Mouse (Mus musculus) liver, embryonic 12.5 days (tissue): Measurements from ENCODE around the gene Nme1. TPM values are rescaled to one million over a fixed set of nuclear protein-coding genes. Genes with fewer than 3 reads are reported as not detected.
"Not testable (repeated sequence)": the region's sequence is repeated elsewhere in the genome, so short reads cannot be mapped to it uniquely, and the experiment has no call there.

Experiments used
- ATAC-seq: fragments of 200-750 bp; cut with Nextera tagmentation; 2 replicates; pipeline ENCODE4 v1.8.0; 2017; ENCODE audit warnings: moderate number of reproducible peaks, mild to moderate bottlenecking, moderate library complexity
- H3K27ac ChIP-seq: fragments of 300-500 bp; sonication (generic); 2 replicates; pipeline ENCODE4 v1.5.1; 2016; ENCODE audit warnings: mild to moderate bottlenecking
- H3K27me3 ChIP-seq: fragments of 300-500 bp; sonication (generic); replicated peaks from 2 replicates; pipeline ENCODE4 v1.6.1; 2016; ENCODE audit warnings: mild to moderate bottlenecking, moderate library complexity
- H3K36me3 ChIP-seq: fragments of 300-500 bp; sonication (generic); 2 replicates; pipeline ENCODE4 v1.6.1; 2016; ENCODE audit warnings: mild to moderate bottlenecking, moderate library complexity
- H3K4me1 ChIP-seq: fragments of 300-500 bp; sonication (generic); 2 replicates; pipeline ENCODE4 v1.6.1; 2016
- H3K4me2 ChIP-seq: fragments of 300-500 bp; sonication (generic); 2 replicates; pipeline ENCODE4 v1.6.1; 2016; ENCODE audit warnings: mild to moderate bottlenecking, moderate library complexity
- H3K4me3 ChIP-seq: fragments of 300-500 bp; sonication (generic); 2 replicates; pipeline ENCODE4 v1.5.1; 2016; ENCODE audit warnings: mild to moderate bottlenecking, moderate library complexity
- H3K9ac ChIP-seq: fragments of 300-500 bp; sonication (generic); 2 replicates; pipeline ENCODE4 v1.6.1; 2016; ENCODE audit warnings: mild to moderate bottlenecking, moderate library complexity
- H3K9me3 ChIP-seq: fragments of 300-500 bp; sonication (generic); replicated peaks from 2 replicates; pipeline ENCODE4 v1.6.1; 2016; ENCODE audit warnings: mild to moderate bottlenecking, moderate library complexity
- WGBS: fragments of 180-500 bp; shearing (Covaris S2); methylation state at CpG from one replicate; pipeline ENCODE4 v1.1.7; 2016; ENCODE audit not compliant: insufficient replicate concordance; 5-methylcytosine and 5-hydroxymethylcytosine counted together
- polyA plus RNA-seq: library from polyadenylated mRNA; unstranded; fragments of >200 nt; fragmentation: Nextera tagmentation; extraction: Ambion mirVana; gene quantifications from 2 replicates; pipeline ENCODE4 v1.2.1, GENCODE M21; 2016

The Nme1 gene
- polyA plus RNA-seq, 1 experiment from 2014 or later = 224 TPM

DNA sequence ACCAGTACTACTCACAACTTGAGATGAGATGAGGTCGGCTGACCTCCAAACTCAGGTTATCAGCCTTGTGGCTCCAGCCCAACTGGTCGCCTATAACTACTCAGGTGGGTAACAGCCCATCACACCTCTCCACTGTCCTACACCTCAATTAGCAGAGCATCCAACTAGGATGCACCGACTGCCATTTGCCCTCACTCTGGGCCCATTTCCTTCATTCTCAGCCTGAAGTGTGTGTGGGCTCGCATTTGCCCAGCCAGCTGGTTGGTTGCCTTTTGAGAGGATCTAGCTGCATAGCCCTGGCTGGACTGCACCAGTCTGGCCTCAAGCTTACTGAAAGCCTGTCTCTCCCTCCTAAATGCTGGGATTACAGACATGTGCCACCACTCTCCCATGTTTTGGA is 10.6 kb downstream of the Nme1 start:
- H3K9ac ChIP-seq = no peak overlapping the region
- H3K4me2 ChIP-seq = no peak overlapping the region
- WGBS = 72% methylated on average over 4 of the region's 4 CpGs
- H3K27me3 ChIP-seq = no peaks in the 10 kb centered on the region
- ATAC-seq = no peak
- peaks cover 38% of the 10 kb centered on the region for H3K4me1 ChIP-seq
- H3K9me3 ChIP-seq = no peaks in the 10 kb centered on the region
- peaks cover 68% of the 10 kb centered on the region for H3K36me3 ChIP-seq
- no peak overlapping the region for H3K27ac ChIP-seq
- no peak overlapping the region for H3K4me3 ChIP-seq

DNA sequence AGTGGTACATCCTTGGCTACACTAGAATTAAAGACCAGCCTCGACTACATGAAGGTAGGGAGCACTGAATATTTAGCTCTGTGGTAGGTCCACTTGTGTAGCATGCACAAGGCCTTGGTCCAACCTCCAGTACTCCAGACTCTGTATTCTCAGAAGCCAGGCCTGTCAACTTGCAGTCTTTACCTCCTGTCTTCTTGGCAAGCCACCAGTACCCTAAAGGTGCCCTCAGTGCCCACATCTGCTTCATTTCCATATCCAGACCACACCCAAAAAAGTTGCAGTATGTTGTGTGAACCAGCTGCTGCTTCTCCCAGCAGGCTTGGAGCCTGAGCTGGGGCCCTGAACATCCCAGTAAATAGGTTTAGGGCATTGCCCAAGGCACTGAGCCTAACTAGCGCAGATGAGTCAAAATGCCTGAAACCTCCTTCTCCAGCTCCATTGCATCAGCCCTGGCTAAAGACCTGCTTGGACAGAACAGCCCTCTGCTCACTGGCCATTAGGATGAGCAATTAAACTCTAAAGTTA is 11.2 kb downstream of the Nme1 start:
- Histone ChIP-seq H3K9ac (no peak overlapping the region), H3K9me3 (no peaks in the 10 kb centered on the region), H3K36me3 (peaks cover 68% of the 10 kb centered on the region), H3K4me3 (no peak overlapping the region), H3K27me3 (no peaks in the 10 kb centered on the region), H3K4me2 (no peak overlapping the region), H3K27ac (no peak overlapping the region), H3K4me1 (peaks cover 43% of the 10 kb centered on the region)
- 70% methylated on average over 2 of the region's 2 CpGs for WGBS
- no peak for ATAC-seq

DNA sequence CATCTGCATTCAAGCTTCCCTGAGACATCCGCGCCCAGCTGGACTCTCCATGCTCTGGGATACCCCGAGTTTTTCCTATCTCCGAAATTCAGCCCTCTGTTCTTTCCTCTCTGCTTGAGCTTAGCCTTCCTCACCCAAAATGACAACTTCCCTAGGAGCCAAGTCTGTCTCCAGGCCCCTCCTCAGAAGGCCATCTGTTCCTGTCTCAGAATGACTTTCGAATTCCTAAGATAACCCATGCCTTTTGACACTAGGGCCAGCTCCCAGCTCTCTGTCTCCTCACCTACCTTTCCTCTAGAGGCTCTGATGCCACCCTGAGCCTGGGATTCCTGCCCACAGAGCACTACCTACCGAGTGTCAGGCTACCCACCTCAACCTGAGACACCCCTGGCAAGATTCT is 12.2 kb downstream of the Nme1 start, which contains the start of gene Nme2:
TSS of gene Nme2 (minus strand) at position 101 of the 400 bp plus-strand sequence.
- peak; percentile 3; the same call in 1 of the 2 replicates for ATAC-seq
- H3K27me3 ChIP-seq = no peaks in the 10 kb centered on the region
- H3K9ac ChIP-seq = peak within 1 kb of the TSS; percentile 67
- peak within 1 kb of the TSS; percentile 66 for H3K4me3 ChIP-seq
- peak within 1 kb of the TSS; percentile 78 for H3K27ac ChIP-seq
- H3K36me3 ChIP-seq = peaks cover 67% of the 10 kb centered on the region
- H3K4me1 ChIP-seq = peaks cover 43% of the 10 kb centered on the region
- H3K4me2 ChIP-seq = peak within 1 kb of the TSS; percentile 85
- H3K9me3 ChIP-seq = no peaks in the 10 kb centered on the region
- WGBS = 1% methylated on average over 6 of the region's 6 CpGs

DNA sequence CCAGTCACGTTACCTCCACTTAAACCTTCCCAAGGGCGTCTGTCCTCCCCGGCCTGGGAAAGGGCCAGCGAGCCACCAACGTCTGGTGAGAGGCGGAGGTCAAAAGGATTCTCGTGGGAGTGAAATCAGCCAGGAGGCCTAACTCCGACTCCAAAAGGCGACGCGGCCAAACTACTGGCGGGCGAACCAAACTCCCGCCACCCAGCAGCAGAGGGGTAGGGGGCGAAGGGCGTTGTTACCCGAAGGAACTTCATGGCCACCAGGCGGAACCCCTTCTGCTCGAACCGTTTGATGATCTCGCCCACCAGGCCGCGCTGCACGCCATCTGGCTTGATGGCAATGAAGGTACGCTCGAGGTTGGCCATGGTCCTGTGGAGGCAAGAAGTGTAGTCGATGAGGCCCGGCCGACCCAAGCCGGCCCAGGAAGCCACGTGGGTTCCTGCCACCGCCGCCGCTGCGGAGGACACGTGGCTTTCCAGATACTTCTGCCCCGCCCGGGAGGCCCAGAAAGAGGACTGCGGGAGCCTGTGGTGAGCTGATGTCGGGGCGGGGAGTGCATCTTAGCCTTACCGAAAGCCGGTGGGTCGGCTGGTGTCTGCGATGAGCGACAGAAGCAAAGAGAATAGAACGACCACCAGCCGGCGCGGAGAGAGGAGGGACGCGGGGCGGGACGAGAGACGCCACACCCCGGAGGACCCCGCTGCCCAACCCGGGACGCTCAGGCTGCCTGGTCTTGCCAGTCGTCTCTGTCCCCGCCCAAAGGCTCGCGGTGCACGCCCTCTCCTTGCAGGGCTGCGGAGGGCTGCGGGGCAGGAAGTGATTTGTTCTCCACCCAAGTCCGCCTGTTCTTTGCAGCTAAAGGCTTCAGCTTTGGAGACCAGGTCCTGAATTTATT is 12.8 kb downstream of the Nme1 start:
- Histone ChIP-seq H3K9me3 (no peaks in the 10 kb centered on the region), H3K9ac (peak overlapping the region; percentile 67), H3K4me3 (peak overlapping the region; percentile 66), H3K36me3 (peaks cover 67% of the 10 kb centered on the region), H3K4me2 (peak overlapping the region; percentile 85), H3K27me3 (no peaks in the 10 kb centered on the region), H3K4me1 (peaks cover 43% of the 10 kb centered on the region), H3K27ac (peak overlapping the region; percentile 78)
- 1% methylated on average over 65 of the region's 67 CpGs for WGBS
- ATAC-seq = peak; percentile 94

DNA sequence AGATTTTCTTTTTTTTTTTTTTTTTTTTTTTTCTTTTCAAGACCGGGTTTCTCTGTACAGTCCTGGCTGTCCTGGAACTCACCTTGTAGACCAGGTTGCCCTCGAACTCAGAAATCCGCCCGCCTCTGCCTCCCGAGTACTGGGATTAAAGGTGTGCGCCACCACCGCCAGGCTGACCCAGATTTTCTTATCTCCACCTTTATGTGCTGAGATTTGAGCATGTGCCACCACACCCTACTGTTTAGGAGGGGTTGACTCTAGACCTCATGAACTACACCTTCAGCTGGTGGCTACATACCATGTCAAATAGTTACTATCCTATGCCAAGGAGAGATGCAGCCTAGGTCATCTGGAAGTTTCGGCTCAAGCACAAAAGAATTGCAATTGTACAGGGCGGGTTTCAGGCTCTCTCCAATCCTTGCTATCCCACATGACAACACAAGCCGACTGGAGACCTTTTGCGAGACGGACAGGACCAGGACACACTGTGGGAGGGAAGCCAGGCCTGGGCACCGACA is 13.5 kb downstream of the Nme1 start:
- ATAC-seq = no peak

DNA sequence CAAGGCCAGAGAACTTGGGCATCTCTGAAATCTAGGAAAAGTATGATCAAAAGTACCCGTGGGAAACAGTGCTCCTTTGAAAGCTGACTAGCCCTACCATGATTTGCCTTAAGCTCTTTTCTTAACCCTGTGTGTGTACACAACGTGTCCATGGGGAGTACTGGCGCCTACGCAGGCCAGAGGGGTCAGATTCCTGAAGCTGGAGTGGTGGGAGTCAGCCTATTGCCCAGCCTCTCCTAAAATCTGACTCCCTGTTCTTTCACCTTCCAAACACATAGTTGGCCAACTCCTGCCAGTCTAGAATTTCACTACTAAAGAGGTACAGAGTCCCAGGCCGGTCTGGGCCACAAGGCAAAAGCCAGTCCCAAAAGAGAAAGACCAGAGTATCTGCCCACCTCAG is 15.9 kb downstream of the Nme1 start:
- H3K27me3 ChIP-seq = no peaks in the 10 kb centered on the region
- H3K27ac ChIP-seq = no peak overlapping the region
- H3K4me1 ChIP-seq = peaks cover 43% of the 10 kb centered on the region
- no peak for ATAC-seq
- no peak overlapping the region for H3K4me2 ChIP-seq
- no peaks in the 10 kb centered on the region for H3K9me3 ChIP-seq
- peaks cover 63% of the 10 kb centered on the region for H3K36me3 ChIP-seq
- H3K4me3 ChIP-seq = no peak overlapping the region
- no peak overlapping the region for H3K9ac ChIP-seq
- 74% methylated on average over 5 of the region's 5 CpGs for WGBS

More for the DNA sequence above, 13.5 kb downstream of the Nme1 start:
- Histone ChIP-seq H3K9me3 (no peaks in the 10 kb centered on the region), H3K36me3 (peaks cover 67% of the 10 kb centered on the region), H3K4me3 (peak overlapping the region; percentile 66), H3K9ac (peak overlapping the region; percentile 67), H3K4me1 (peaks cover 43% of the 10 kb centered on the region), H3K27ac (peak overlapping the region; percentile 78), H3K4me2 (peak overlapping the region; percentile 85), H3K27me3 (no peaks in the 10 kb centered on the region)
- 21% methylated on average over 13 of the region's 13 CpGs for WGBS

DNA sequence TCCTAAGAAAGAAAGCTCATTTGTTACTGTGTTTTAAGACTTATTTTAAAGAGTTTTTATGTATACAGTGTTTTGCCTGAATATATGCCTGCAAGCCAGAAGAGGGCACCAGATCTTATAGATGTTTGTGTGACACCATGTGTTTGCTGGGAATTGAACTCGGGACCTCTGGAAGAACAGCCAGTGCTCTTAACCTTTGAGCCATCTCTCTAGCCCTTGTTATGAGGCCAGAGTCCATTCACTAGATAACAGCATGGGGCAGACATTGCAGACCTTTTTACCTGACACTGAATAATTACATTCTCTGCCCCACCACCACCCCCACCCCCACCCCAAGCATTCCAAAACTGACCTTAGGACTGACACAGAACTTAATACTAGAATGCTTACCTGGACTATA is 18.3 kb downstream of the Nme1 start:
- whole genome bisulfite sequencing = 76% methylated on average over 1 of the region's 1 CpGs
- no peak for ATAC-seq
- peaks cover 59% of the 10 kb centered on the region for H3K36me3 ChIP-seq
- peaks cover 21% of the 10 kb centered on the region for H3K4me1 ChIP-seq
- no peaks in the 10 kb centered on the region for H3K9me3 ChIP-seq
- no peak overlapping the region for H3K4me3 ChIP-seq
- no peak overlapping the region for H3K9ac ChIP-seq
- H3K4me2 ChIP-seq = no peak overlapping the region
- no peaks in the 10 kb centered on the region for H3K27me3 ChIP-seq
- no peak overlapping the region for H3K27ac ChIP-seq

DNA sequence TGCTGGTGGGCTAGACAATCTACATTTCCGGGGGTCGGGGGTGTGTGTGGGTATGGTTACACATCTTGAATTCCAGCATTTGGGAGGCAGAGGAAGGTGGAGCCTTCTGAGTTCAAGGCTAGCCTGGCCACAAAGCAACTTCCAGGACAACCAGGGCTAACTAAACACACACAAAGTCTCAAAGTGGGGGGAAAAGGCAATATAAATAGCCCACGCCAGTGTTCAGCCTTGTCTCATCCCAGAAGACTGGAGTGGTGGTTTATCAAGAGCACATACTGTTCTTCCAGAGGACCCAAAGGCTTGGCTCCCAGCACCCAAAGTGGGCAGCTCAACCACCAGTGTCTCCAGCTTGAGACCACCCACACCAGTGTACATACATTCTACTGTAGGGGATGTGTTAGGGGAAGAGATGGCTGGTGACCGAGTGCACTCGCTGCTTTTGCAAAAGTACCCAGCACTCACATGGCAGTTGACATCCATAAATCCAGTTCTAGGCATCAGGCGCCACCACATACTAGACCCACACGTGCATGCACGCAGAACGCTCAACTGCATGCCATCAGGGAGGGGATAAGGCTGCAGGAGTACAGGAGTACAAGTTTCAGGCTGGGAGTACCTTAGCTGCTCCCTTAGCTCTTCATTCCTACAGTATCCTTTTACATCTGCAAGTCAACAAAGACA is 19.3 kb downstream of the Nme1 start:
- Histone ChIP-seq H3K4me2 (no peak overlapping the region), H3K27me3 (no peaks in the 10 kb centered on the region), H3K9me3 (no peaks in the 10 kb centered on the region), H3K4me1 (peaks cover 15% of the 10 kb centered on the region), H3K4me3 (no peak overlapping the region), H3K9ac (no peak overlapping the region), H3K27ac (no peak overlapping the region), H3K36me3 (peaks cover 57% of the 10 kb centered on the region)
- ATAC-seq = no peak
- WGBS = 79% methylated on average over 9 of the region's 9 CpGs

DNA sequence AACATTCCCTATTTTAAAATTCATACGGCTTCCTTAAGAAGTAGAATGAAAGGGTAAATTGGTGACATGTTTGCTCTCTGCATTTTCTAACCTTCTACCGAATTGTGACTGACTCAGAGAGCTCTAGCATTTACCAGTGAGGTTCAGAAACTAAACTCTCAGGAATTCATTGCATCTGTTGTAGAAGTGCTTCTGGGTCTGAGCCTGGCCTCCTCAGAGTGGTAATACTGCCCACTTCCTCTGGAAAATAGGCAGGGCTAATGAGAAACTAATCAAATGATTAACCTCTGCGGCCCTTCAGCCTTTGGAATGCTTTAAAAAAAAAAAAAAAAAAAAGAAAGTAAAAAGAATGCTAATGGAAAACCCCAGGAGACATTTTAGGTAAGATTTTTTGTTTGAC is 23.3 kb downstream of the Nme1 start:
- Histone ChIP-seq H3K4me1 (no peaks in the 10 kb centered on the region), H3K27ac (no peak overlapping the region), H3K4me3 (no peak overlapping the region), H3K36me3 (peaks cover 31% of the 10 kb centered on the region), H3K9me3 (no peaks in the 10 kb centered on the region), H3K9ac (no peak overlapping the region), H3K4me2 (no peak overlapping the region), H3K27me3 (no peaks in the 10 kb centered on the region)
- WGBS = 74% methylated on average over 3 of the region's 3 CpGs
- ATAC-seq = no peak

DNA sequence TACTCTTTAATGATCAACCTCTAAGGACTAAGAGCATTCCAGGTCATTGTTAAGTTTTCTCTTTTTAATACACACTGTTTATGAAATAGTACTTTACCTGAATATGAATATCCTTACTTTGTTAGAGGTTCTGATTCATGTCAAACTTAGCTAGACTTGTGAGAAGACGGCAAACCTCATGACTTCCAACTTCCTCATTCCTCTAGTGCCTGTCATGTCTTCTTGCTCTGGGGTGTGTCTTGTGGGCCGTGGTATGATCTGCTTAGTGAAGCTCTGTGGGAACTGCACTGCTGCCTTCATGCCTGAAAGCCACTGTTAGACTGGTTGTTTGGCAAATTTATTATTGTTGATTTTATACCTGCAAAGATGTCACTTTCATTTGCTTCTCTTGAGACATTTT is 27.4 kb downstream of the Nme1 start:
- Histone ChIP-seq H3K9ac (no peak overlapping the region), H3K9me3 (no peaks in the 10 kb centered on the region), H3K4me3 (no peak overlapping the region), H3K4me2 (no peak overlapping the region), H3K36me3 (peaks cover 30% of the 10 kb centered on the region), H3K27me3 (no peaks in the 10 kb centered on the region), H3K4me1 (no peaks in the 10 kb centered on the region), H3K27ac (no peak overlapping the region)
- no peak for ATAC-seq
- 24% methylated on average over 2 of the region's 2 CpGs for WGBS

DNA sequence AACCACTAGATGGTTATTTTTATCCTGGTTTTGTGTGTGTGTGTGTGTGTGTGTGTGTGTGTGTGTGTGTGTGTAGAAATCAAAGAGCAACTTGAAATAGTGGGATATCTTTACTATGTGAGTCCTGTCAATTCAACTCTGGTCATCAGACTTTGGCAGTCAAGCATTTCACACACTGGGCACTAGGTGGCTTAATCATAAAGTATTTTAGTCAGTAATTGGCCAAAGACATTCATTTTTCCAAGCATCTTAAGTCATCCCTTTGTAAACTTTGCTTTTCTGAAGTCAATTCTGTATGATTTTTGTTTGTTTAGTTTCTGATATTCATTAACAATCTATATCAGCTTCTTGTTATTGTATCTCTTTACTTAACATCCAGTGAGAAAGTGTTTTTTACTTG is 39.2 kb downstream of the Nme1 start:
- no peak for ATAC-seq
- no peak overlapping the region for H3K4me2 ChIP-seq
- no peak overlapping the region for H3K27ac ChIP-seq
- H3K9ac ChIP-seq = no peak overlapping the region
- no peaks in the 10 kb centered on the region for H3K4me1 ChIP-seq
- peaks cover 83% of the 10 kb centered on the region for H3K36me3 ChIP-seq
- H3K4me3 ChIP-seq = no peak overlapping the region
- H3K9me3 ChIP-seq = no peaks in the 10 kb centered on the region
- H3K27me3 ChIP-seq = no peaks in the 10 kb centered on the region

DNA sequence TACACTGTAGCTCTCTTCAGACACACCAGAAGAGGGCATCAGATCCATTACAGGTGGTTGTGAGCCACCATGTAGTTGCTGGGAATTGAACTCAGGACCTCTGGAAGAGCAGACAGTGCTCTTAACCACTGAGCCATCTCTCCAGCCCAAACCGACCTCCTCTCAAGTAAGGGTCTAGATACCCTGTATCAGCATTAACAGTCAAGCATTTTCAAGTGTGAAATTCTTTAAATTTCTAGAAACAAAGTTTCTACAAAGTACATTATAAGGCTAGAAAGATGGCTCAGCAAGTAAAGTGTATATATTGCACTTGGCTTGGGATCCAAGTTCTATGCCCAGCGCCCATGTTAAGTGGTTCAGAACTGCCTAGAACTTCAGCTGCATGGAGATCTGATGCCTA is 53.3 kb downstream of the Nme1 start:
- not testable (repeated sequence) for H3K4me3 ChIP-seq, H3K4me1 ChIP-seq, H3K27me3 ChIP-seq, H3K9ac ChIP-seq, H3K27ac ChIP-seq, H3K9me3 ChIP-seq, H3K4me2 ChIP-seq, ATAC-seq
- peaks cover 84% of the 10 kb centered on the region for H3K36me3 ChIP-seq
- WGBS = 84% methylated on average over 2 of the region's 2 CpGs
